Mouse (Mus musculus): ENCODE results near the gene Ncln.
"Not testable (repeated sequence)": the region's sequence is repeated elsewhere in the genome, so short reads cannot be mapped to it uniquely, and the experiment has no call there.

Gene Ncln

DNA sequence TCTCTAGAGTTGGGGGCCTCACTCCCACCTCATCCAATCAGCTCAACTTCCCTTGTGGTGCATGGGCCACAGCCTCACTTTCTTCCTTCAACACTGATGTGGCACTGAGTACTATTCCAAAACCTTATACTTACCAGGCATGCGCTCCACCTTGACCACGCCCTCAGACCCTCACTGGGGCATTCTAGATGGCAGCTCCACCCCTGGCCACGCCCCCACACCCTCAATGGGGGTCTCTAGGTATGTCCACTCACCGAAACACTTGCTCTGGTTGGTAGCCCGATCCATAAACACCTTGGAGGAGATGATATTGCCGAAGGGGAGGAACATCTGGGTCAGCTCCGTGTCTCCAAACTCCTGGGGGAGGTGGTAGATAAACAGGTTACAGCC, 33.8 kb downstream of the Ncln start:
- no peak for DNase-seq (ENCODE audit: low spot score in 2 of 2)

DNA sequence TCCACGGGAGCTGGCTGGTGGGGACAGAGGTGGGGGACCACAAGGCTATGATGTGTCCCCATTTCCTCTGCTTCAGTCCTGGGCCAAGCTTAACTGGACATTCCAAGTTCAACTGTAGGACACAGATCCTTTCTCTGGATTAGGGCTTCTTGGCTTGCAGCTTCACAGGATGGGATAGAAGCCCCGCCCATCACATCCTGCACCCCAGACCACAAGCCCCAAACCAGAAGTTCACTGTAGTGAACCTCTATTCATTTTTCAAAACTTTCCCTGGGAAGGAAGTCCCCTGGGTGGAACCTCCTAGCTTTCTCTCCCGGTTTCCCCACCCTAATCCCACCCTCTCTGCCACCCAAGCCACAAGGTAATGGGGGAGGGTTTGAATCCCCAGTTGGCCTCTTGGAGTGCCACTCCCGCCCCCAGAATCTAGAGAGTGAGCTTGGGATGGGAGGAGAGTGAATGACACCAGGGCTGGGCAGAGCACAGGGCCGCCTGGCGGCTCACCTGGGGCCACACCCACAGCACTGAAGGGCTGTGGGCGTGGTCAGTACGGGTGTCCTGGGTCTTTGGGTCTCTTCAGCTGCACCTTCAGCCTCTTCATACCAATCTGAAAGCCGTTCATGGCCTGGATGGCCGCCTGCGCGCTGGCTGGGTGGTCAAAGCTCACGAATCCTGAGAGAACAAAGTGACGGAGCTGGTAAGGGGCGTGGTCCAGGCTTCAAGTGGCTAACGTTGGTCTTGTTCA, 34.3 kb downstream of the Ncln start:
- DNase-seq (ENCODE audit: low spot score in 2 of 2) = no peak

DNA sequence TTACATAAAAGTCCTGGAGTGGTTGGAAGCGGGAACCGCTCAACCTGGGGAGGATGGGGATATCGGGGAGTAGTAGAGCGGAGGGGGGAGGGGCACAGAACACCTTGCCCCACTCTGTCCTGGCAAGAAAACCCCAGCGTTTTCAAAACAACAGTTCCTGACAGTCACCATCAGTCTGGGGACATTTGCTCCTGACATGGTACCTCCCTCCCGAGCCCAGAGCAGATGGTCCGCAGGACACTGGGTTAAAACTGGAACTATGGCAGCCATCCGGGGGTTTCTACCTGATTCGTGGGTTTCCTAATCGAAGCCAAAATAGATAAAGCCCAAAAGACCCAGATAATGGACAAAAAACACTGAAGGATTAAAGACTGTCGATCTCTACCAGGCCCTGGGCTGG, 35.2 kb downstream of the Ncln start:
- DNase-seq (ENCODE audit: low spot score in 2 of 2) = no peak

DNA sequence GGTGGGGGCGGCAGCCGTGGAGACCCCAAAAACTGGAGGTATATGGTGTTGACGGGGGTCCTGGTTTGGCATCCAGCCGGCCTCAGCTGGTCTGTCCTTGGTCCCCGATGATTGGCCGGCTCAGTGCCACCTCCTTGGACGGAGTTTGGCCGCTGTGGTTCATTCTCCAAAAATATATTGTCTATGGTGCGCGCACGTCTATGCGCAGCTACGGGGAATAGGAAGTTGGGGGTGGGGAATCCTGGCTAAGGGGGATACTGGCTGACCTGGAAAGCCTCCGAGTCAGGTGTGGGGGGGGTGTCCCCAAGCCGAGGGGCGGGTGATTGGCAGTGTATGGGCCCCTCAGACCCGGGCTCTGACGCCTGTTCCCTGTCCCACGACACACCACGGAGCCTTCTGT, 35.7 kb downstream of the Ncln start:
- no peak for DNase-seq (ENCODE audit: low spot score in 2 of 2)

GRCm38 (mm10) chr10:81459399-81459798, 36.8 kb downstream of the Ncln start:
- no peak for DNase-seq (ENCODE audit: low spot score in 2 of 2)

- DNase-seq (ENCODE audit: low spot score in 2 of 2) = no peak
Measured at GRCm38 (mm10) chr10:81458267-81458666, 37.9 kb downstream of the Ncln start.

GRCm38 (mm10) chr10:81457624-81458023, 38.6 kb downstream of the Ncln start:
- peak in 1 of 2 experiments; percentile 4 for DNase-seq (ENCODE audit: low spot score in 2 of 2)

DNA sequence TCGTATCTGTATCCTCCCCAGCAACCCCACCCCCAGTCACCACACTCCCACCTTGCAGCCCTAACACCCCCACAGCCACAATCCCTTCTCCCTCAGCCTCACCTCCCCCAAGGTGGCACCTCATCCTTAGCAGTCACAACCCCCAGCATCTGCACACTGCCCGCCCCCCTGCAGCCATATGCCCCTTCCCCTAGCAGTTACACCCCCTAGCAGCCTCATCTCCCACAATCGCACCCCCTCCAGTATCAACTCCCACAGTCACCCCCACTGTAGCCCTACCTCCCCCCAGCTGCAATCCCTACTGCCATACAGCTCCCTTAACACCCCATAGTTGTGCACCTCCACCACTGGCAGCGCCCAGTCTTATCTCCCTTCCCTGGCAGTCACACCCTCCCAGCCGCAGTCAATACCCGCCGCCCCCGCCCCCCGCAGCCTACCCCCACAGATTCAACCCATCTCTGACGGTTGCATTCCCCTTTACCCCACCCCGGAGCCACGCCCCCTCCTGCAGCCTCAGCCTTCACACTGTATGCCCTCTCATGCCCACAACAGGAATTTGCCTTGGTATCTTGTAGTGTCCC, 39.1 kb downstream of the Ncln start:
- DNase-seq (ENCODE audit: low spot score in 2 of 2) = no peak

DNA sequence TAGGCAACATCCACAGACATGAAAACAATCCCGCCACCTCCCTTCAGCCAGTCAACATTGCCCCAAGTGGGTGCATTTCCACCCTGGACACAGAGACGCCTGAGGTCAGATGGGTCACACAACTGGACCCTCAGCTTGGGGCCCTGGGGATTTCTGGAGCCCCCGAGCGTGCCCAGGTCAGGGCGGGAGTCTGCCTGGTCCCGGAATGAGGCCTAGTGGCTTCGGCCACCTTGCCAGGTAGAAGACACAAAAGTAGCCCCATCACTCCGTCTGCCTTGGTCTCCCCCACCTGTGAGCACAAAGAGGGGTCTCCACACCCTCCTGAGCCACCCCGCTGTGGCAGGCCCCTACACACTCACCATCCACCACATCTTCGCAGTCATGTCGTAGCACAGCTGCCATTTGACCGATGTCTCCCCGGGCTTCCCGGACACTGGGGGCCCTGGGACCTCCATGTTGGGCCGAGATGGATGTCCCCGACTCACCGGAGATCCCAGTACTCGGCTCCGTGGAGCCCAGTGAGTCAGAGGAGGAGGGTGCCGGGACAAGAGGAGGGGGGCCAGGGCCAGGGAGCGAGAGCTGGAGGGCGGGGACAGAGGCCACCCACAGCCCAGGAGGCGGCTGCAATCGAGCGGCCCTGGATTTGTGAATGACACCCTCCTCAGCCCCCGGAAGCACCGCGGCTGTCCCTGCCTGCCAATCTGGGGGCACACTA, 40.9 kb downstream of the Ncln start, which contains the start of gene Nfic:
TSS of gene Nfic (minus strand) at position 455 of the 715 bp plus-strand sequence.
- DNase-seq (ENCODE audit: low spot score in 2 of 2) = no peak

- DNase-seq (ENCODE audit: low spot score in 2 of 2) = no peak
Measured at GRCm38 (mm10) chr10:81454106-81454505, 42.1 kb downstream of the Ncln start.

GRCm38 (mm10) chr10:81452947-81453288, 43.3 kb downstream of the Ncln start:
- no peak for DNase-seq (ENCODE audit: low spot score in 2 of 2)

DNA sequence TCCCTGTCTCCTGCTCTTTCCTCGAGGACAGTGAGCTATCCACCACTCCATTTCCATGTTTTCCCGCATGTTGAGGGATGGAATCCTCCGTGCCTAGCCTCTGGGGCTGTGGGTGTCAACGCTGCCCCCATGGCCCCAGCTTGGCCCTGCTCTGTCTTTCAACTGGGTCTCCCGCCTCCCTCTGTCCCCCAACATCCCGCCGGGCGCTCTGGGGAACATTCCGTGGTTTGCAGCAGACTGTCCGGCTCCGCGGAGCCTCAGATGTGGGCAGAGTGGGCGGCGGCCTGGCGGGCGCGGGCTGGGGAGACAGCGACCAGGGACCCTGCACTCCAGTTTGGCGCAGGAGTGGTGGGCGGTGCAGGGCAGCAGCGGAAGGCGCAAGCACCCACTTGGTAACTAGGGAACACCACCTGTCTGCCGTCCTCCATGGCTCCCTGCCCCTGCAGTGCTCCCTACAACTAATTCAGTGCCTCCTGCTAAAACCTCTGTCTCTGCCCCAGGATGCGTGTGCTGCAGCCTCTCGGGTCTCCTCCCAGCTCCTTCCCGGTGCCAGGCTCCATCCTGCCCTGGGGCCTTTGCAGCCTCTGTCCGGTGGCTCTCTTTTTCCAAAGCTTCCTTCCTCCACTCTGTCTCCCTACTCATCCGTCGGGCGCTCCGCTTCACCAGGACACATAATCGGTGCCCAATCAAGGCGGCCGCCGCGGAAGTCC, 43.8 kb downstream of the Ncln start:
- DNase-seq (ENCODE audit: low spot score in 2 of 2) = peak in 1 of 2 experiments; percentile 3

DNA sequence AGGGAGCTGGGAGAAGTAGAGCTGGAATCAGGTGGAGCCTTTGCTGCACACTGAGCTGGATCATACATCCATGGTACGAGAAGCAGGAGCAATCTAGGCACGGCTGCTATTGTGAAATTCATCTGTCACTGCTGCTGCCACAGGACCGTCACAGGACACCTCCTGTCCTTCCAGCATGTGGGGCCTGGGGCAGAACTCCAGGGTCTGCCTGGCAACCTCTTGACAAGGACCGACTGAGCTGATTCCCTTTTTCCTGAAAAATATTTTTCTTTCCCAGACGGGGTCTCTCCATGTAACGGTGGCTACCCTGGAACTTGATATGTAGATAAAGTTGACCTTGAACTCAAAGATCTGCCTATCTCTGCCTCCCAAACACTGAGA, 44.8 kb downstream of the Ncln start:
- no peak for DNase-seq (ENCODE audit: low spot score in 2 of 2)

GRCm38 (mm10) chr10:81450641-81451364, 45.4 kb downstream of the Ncln start:
- no peak for DNase-seq (ENCODE audit: low spot score in 2 of 2)

GRCm38 (mm10) chr10:81450140-81450539, 46.1 kb downstream of the Ncln start:
- DNase-seq (ENCODE audit: low spot score in 2 of 2) = peak; percentile 80 to 87

DNA sequence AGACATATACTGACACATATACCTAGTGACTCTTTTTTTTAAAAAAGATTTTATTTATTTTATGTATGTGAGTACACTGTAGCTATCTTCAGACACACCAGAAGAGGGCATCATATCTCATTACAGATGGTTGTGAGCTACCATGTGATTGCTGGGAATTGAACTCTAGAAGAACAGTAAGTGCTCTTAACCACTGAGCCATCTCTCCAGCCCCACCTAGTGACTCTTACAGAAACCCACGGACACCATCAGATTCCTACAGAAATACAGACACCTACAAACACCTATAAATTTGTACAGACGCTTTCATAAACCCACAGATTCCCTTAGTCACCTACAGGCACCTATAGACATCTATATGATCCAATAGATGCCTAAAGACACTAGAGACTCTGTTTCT, 50.7 kb downstream of the Ncln start:
- not testable (repeated sequence) for DNase-seq (ENCODE audit: low spot score in 2 of 2)

- no peak for DNase-seq (ENCODE audit: low spot score in 2 of 2)
Measured at GRCm38 (mm10) chr10:81441019-81441418, 55.2 kb downstream of the Ncln start.

Data from frontal cortex, postnatal 36 days (tissue).